Comparison of ENCODE assay signal across 21 mouse cellular contexts in genomic region chr12:4878296-4878783, GRCm38 (mm10). TPM values are rescaled to one million over a fixed set of nuclear protein-coding genes. Genes with fewer than 3 reads are reported as not detected.
DNase-seq lines count a peak whose midpoint lies in the region; ATAC-seq and TF ChIP-seq lines count a peak whose summit lies in the region.
"Had no signal": no experiment of that assay in that cellular context is flagged by ENCODE, and none has a peak within 500 bp of the region (broad histone marks: within the 10 kb centered on the region; RNA-seq: fewer than 3 reads in every experiment).

No protein-coding gene starts in this region.

- no peak overlapping the region for H3K9ac ChIP-seq in liver, embryonic 12.5 days
- no peak overlapping the region for H3K9ac ChIP-seq in forebrain, embryonic 11.5 days (ENCODE audit: low read length)
- H3K9ac ChIP-seq: embryonic facial prominence, embryonic 13.5 days; forebrain, embryonic 13.5 days; forebrain, postnatal 0 days; hindbrain, embryonic 13.5 days had no signal

- H3K36me3 ChIP-seq in liver, embryonic 12.5 days, result peaks cover 48% of the 10 kb centered on the region
- H3K36me3 ChIP-seq in C2C12 (ENCODE audit: control insufficient read depth, insufficient read depth), result peaks cover 25% of the 10 kb centered on the region
- H3K36me3 ChIP-seq in forebrain, embryonic 11.5 days (ENCODE audit: control insufficient read depth, insufficient read depth, low read length), result no peaks in the 10 kb centered on the region; the same call in none of the 2 replicates

- no peaks in the 10 kb centered on the region for H3K9me3 ChIP-seq in liver, embryonic 12.5 days (replicated peaks)
- no peaks in the 10 kb centered on the region for H3K9me3 ChIP-seq in forebrain, embryonic 11.5 days (ENCODE audit: control insufficient read depth, low read length)
- H3K9me3 ChIP-seq: embryonic facial prominence, embryonic 13.5 days; forebrain, embryonic 13.5 days; heart, embryonic 10.5 days; hindbrain, embryonic 13.5 days had no signal

- DNase-seq in liver (no peak), ZHBTc4 (ENCODE audit: low read depth, low spot score) (peak; percentile 84)
- DNase-seq in forebrain, embryonic 11.5 days (ENCODE audit: low spot score), result no peak
- DNase-seq in frontal cortex, postnatal 36 days (ENCODE audit: low spot score in 2 of 2), result no peak
- DNase-seq: adrenal gland, postnatal 10 days; cerebellum, adult 11 months; cerebellum, adult 8-10 months; forebrain, postnatal 0 days; gastrocnemius, adult 2 months; gastrocnemius, postnatal 25 days; heart, postnatal 10 days; heart, postnatal 4 days had no signal

- H3ac ChIP-seq in C2C12 (ENCODE audit: control insufficient read depth, insufficient read length, low read depth), result no peak overlapping the region

- TF ChIP-seq CTCF in C2C12 (IDR thresholded peaks at IDR 0.05; ENCODE audit: control insufficient read depth, insufficient read depth, insufficient read length), result no peak

- peak overlapping the region; percentile 16; the same call in 1 of the 2 replicates for H3K27ac ChIP-seq in liver, embryonic 12.5 days
- H3K27ac ChIP-seq in forebrain, embryonic 11.5 days (ENCODE audit: low read depth, low read length), result no peak overlapping the region
- H3K27ac ChIP-seq: embryonic facial prominence, embryonic 13.5 days; forebrain, embryonic 13.5 days; gastrocnemius, adult 2 months; heart, embryonic 10.5 days; hindbrain, embryonic 13.5 days; hindbrain, postnatal 0 days had no signal

- 28% methylated on average over 9 of the region's 9 CpGs for WGBS in liver, embryonic 12.5 days (ENCODE audit: insufficient replicate concordance)
- 76% methylated on average over 9 of the region's 9 CpGs for WGBS in forebrain, embryonic 11.5 days

- ATAC-seq in liver, embryonic 12.5 days, result no peak
- peak; percentile 11; the same call in 1 of the 2 replicates for ATAC-seq in megakaryocyte progenitor cell, adult 5-6 weeks (replicated peaks; ENCODE audit: poor library complexity)
- no peak for ATAC-seq in forebrain, embryonic 11.5 days (replicated peaks; ENCODE audit: low FRiP score)
- ATAC-seq: forebrain, embryonic 13.5 days; forebrain, postnatal 0 days; hindbrain, postnatal 0 days had no signal

- no peak overlapping the region for H3K4me2 ChIP-seq in liver, embryonic 12.5 days
- H3K4me2 ChIP-seq in forebrain, embryonic 11.5 days (ENCODE audit: low read depth, low read length, severe bottlenecking), result no peak overlapping the region
- H3K4me2 ChIP-seq: embryonic facial prominence, embryonic 13.5 days; forebrain, embryonic 13.5 days; hindbrain, embryonic 13.5 days had no signal

- H3K27me3 ChIP-seq in liver, embryonic 12.5 days (replicated peaks), result no peaks in the 10 kb centered on the region
- H3K27me3 ChIP-seq in C2C12 (ENCODE audit: control insufficient read depth, insufficient read depth, insufficient read length), result no peaks in the 10 kb centered on the region
- H3K27me3 ChIP-seq in forebrain, embryonic 11.5 days (ENCODE audit: control insufficient read depth, insufficient read depth, low read length), result peaks cover 2% of the 10 kb centered on the region; the same call in 1 of the 2 replicates
- H3K27me3 ChIP-seq: CH12.LX had no signal

- H3K4me1 ChIP-seq in liver, embryonic 12.5 days, result peaks cover 29% of the 10 kb centered on the region
- peaks cover 6% of the 10 kb centered on the region; the same call in 1 of the 2 replicates for H3K4me1 ChIP-seq in forebrain, embryonic 11.5 days (replicated peaks; ENCODE audit: control insufficient read depth, insufficient read depth, low read length)

- no peak overlapping the region for H3K4me3 ChIP-seq in liver, embryonic 12.5 days
- H3K4me3 ChIP-seq in C2C12 (ENCODE audit: insufficient read depth, poor library complexity, severe bottlenecking), result no peak overlapping the region
- no peak overlapping the region for H3K4me3 ChIP-seq in forebrain, embryonic 11.5 days (ENCODE audit: low read depth, low read length)
- H3K4me3 ChIP-seq: embryonic facial prominence, embryonic 13.5 days; forebrain, embryonic 13.5 days; gastrocnemius, adult 2 months; heart, embryonic 10.5 days; hindbrain, embryonic 13.5 days had no signal

- no peaks in the 10 kb centered on the region for H3K79me3 ChIP-seq in C2C12 (ENCODE audit: low read depth)

- H3K79me2 ChIP-seq in C2C12 (ENCODE audit: control insufficient read depth, insufficient read depth), result no peaks in the 10 kb centered on the region

TF ChIP-seq in C2C12, 6 proteins besides CTCF, POLR2A, EP300 and RAD21:
- TF ChIP-seq MYOD1 (IDR thresholded peaks at IDR 0.05; ENCODE audit: control insufficient read depth, insufficient read length, low read depth) (peak; percentile 51), FOSL1 (IDR thresholded peaks at IDR 0.05; ENCODE audit: insufficient read depth, low read length, poor library complexity, severe bottlenecking) (no peak)

RNA-seq across cellular contexts. Expression of gene Mfsd2b, which starts 4.2 kb away (rescaled TPM):
- polyA plus RNA-seq in liver, embryonic 12.5 days (2016; fragmentation: Nextera tagmentation; extraction: Ambion mirVana), result 94.8 TPM in 2 replicates
- polyA plus RNA-seq in C2C12 (2012; fragmentation: generic; extraction: Trizol), result 0.08 TPM
- 10.6 and 20.0 TPM in 2 replicates for total RNA-seq in megakaryocyte progenitor cell, adult 5-6 weeks (2015)
- total RNA-seq in megakaryocyte progenitor cell, adult 5-6 weeks (2017), result 6.2 and 14.6 TPM in 2 replicates
- polyA plus RNA-seq in forebrain, embryonic 11.5 days (2014; fragmentation: Nextera tagmentation; extraction: Ambion mirVana), result 4.9 and 6.6 TPM in 2 replicates

RNA-seq across cellular contexts. Expression of gene Ubxn2a, which starts 29.2 kb away (rescaled TPM):
- polyA plus RNA-seq in liver, embryonic 12.5 days (2016; fragmentation: Nextera tagmentation; extraction: Ambion mirVana), result 48.0 and 50.9 TPM in 2 replicates
- polyA plus RNA-seq in C2C12 (2012; fragmentation: generic; extraction: Trizol), result 4.1 TPM
- total RNA-seq in megakaryocyte progenitor cell, adult 5-6 weeks (2015), result 18.3 and 20.9 TPM in 2 replicates
- 42.5 and 43.5 TPM in 2 replicates for total RNA-seq in megakaryocyte progenitor cell, adult 5-6 weeks (2017)
- polyA plus RNA-seq in forebrain, embryonic 11.5 days (2014; fragmentation: Nextera tagmentation; extraction: Ambion mirVana), result 30.0 and 34.7 TPM in 2 replicates

RNA-seq across cellular contexts. Expression of gene Wdcp, which starts 35.2 kb away (rescaled TPM):
- polyA plus RNA-seq in liver, embryonic 12.5 days (2016; fragmentation: Nextera tagmentation; extraction: Ambion mirVana), result 19.9 and 21.0 TPM in 2 replicates
- polyA plus RNA-seq in C2C12 (2012; fragmentation: generic; extraction: Trizol), result 7.0 TPM
- total RNA-seq in megakaryocyte progenitor cell, adult 5-6 weeks (2015), result 17.6 and 19.2 TPM in 2 replicates
- total RNA-seq in megakaryocyte progenitor cell, adult 5-6 weeks (2017), result 6.7 and 10.0 TPM in 2 replicates
- 20.3 and 20.6 TPM in 2 replicates for polyA plus RNA-seq in forebrain, embryonic 11.5 days (2014; fragmentation: Nextera tagmentation; extraction: Ambion mirVana)

RNA-seq across cellular contexts. Expression of gene Fkbp1b, which starts 36.9 kb away (rescaled TPM):
- 5.0 and 5.2 TPM in 2 replicates for polyA plus RNA-seq in liver, embryonic 12.5 days (2016; fragmentation: Nextera tagmentation; extraction: Ambion mirVana)
- polyA plus RNA-seq in C2C12 (2012; fragmentation: generic; extraction: Trizol), result 5.5 TPM
- 19.2 and 21.3 TPM in 2 replicates for total RNA-seq in megakaryocyte progenitor cell, adult 5-6 weeks (2015)
- 12.3 and 18.4 TPM in 2 replicates for total RNA-seq in megakaryocyte progenitor cell, adult 5-6 weeks (2017)
- polyA plus RNA-seq in forebrain, embryonic 11.5 days (2014; fragmentation: Nextera tagmentation; extraction: Ambion mirVana), result 5.2 and 6.1 TPM in 2 replicates

RNA-seq across cellular contexts. Expression of gene Atad2b, which starts 38.8 kb away (rescaled TPM):
- polyA plus RNA-seq in liver, embryonic 12.5 days (2016; fragmentation: Nextera tagmentation; extraction: Ambion mirVana), result 12.8 and 15.2 TPM in 2 replicates
- polyA plus RNA-seq in C2C12 (2012; fragmentation: generic; extraction: Trizol), result 2.3 TPM
- total RNA-seq in megakaryocyte progenitor cell, adult 5-6 weeks (2015), result 54.1 and 65.0 TPM in 2 replicates
- total RNA-seq in megakaryocyte progenitor cell, adult 5-6 weeks (2017), result 33.5 and 40.0 TPM in 2 replicates
- 21.2 and 22.8 TPM in 2 replicates for polyA plus RNA-seq in forebrain, embryonic 11.5 days (2014; fragmentation: Nextera tagmentation; extraction: Ambion mirVana)

Comparison
In these comparisons a context has a peak if more than half of its experiments do, and no peak if none do; other contexts are left out.
1. RNA of gene Mfsd2b, which starts 4.2 kb away (polyA plus RNA-seq): 94.8 TPM in liver, embryonic 12.5 days; 4.9 to 6.6 TPM in forebrain, embryonic 11.5 days and 0.08 TPM in C2C12 (single experiment); every median in the first group is over 10 times any median in the second.